Comparison of ENCODE assay signal across 21 mouse cellular contexts in the genomic region with DNA sequence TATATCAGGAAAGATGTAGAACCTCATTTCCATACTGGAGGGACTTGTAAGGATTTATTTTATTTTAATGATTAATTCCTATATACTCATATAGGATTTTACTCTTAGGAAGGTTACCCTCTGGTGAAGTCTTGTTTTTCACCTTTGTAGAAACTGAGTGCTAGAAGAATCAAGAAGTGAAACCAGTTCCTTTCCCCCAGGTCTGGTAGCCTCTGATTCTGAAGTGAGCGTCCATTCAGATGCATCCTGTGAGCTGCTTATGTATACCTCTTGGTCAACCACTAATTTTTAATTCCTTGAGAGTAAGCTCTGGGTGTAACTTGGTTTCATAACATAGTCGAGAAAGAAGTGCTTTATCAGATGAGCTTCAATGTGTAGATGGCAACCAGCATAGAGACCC.
DNase-seq lines count a peak whose midpoint lies in the region; ATAC-seq and TF ChIP-seq lines count a peak whose summit lies in the region.
"Had no signal": no experiment of that assay in that cellular context is flagged by ENCODE, and none has a peak within 500 bp of the region (broad histone marks: within the 10 kb centered on the region; RNA-seq: fewer than 3 reads in every experiment).

No protein-coding gene starts in this region.

- DNase-seq in A20 (ENCODE audit: low read depth, low spot score), result peak; percentile 63
- DNase-seq in splenic B cell, adult 2 months (ENCODE audit: low read depth, low spot score), result peak; percentile 39
- DNase-seq in left cerebral cortex, adult 2 months (ENCODE audit: extremely low spot score in 1 of 2, low spot score in 2 of 2), result no peak
- DNase-seq: adrenal gland, adult 8-10 months; adrenal gland, postnatal 14 days; adrenal gland, postnatal 36 days; cerebellum, adult 11-12 months; cerebellum, adult 2 months; cerebellum, adult 9-10 months; cerebellum, postnatal 10 days; cerebellum, postnatal 25 days; forebrain, postnatal 0 days had no signal

- no peak for TF ChIP-seq CTCF in left cerebral cortex, adult 2 months (IDR thresholded peaks at IDR 0.05)

- H3K4me3 ChIP-seq in hindbrain, embryonic 16.5 days (ENCODE audit: low read length), result no peak overlapping the region
- H3K4me3 ChIP-seq in left cerebral cortex, adult 2 months, result no peak overlapping the region
- H3K4me3 ChIP-seq: embryonic facial prominence, embryonic 10.5 days; embryonic facial prominence, embryonic 12.5 days; forebrain, embryonic 13.5 days; forebrain, embryonic 15.5 days had no signal

- no peaks in the 10 kb centered on the region for H3K27me3 ChIP-seq in splenic B cell, adult 2 months (ENCODE audit: control insufficient read depth, insufficient read depth, low read length, poor library complexity, severe bottlenecking)
- H3K27me3 ChIP-seq in hindbrain, embryonic 16.5 days (replicated peaks; ENCODE audit: control insufficient read depth, insufficient read depth, low read length), result no peaks in the 10 kb centered on the region
- H3K27me3 ChIP-seq: embryonic facial prominence, embryonic 12.5 days; forebrain, embryonic 13.5 days; forebrain, embryonic 15.5 days; Patski had no signal

- H3K27ac ChIP-seq in hindbrain, embryonic 16.5 days (ENCODE audit: low read depth, low read length), result no peak overlapping the region
- no peak overlapping the region for H3K27ac ChIP-seq in left cerebral cortex, adult 2 months
- H3K27ac ChIP-seq: embryonic facial prominence, embryonic 10.5 days; embryonic facial prominence, embryonic 12.5 days; forebrain, embryonic 13.5 days; forebrain, embryonic 15.5 days had no signal

- WGBS in hindbrain, embryonic 16.5 days, result 94% methylated on average over 2 of the region's 2 CpGs

- H3K9me3 ChIP-seq in hindbrain, embryonic 16.5 days (ENCODE audit: control insufficient read depth, low read length), result no peaks in the 10 kb centered on the region
- H3K9me3 ChIP-seq: embryonic facial prominence, embryonic 10.5 days; embryonic facial prominence, embryonic 12.5 days; forebrain, embryonic 13.5 days; forebrain, embryonic 15.5 days; G1E had no signal

- H3K36me3 ChIP-seq in splenic B cell, adult 2 months (ENCODE audit: control insufficient read depth, insufficient read depth, low read length, poor library complexity, severe bottlenecking), result no peaks in the 10 kb centered on the region
- H3K36me3 ChIP-seq in hindbrain, embryonic 16.5 days (ENCODE audit: control insufficient read depth, insufficient read depth, low read length), result no peaks in the 10 kb centered on the region; the same call in 1 of the 2 replicates
- H3K36me3 ChIP-seq: embryonic facial prominence, embryonic 12.5 days had no signal

- no peak overlapping the region for H3K4me2 ChIP-seq in hindbrain, embryonic 16.5 days (ENCODE audit: low read length)
- H3K4me2 ChIP-seq: embryonic facial prominence, embryonic 12.5 days; forebrain, embryonic 13.5 days; forebrain, embryonic 15.5 days had no signal

- no peak overlapping the region for H3K9ac ChIP-seq in hindbrain, embryonic 16.5 days (ENCODE audit: low read depth, low read length)
- H3K9ac ChIP-seq: embryonic facial prominence, embryonic 12.5 days; forebrain, embryonic 13.5 days; forebrain, embryonic 15.5 days; forebrain, postnatal 0 days had no signal

- no peaks in the 10 kb centered on the region; the same call in 1 of the 2 replicates for H3K4me1 ChIP-seq in hindbrain, embryonic 16.5 days (ENCODE audit: control insufficient read depth, insufficient read depth, low read depth, low read length)
- H3K4me1 ChIP-seq: embryonic facial prominence, embryonic 10.5 days; embryonic facial prominence, embryonic 12.5 days; forebrain, embryonic 13.5 days; forebrain, embryonic 15.5 days had no signal

- intact Hi-C loops in left cerebral cortex, adult 2 months (cut with DNase I), result no loop called here

- 0 out of 2 replicates have a peak, but pooled peaks have one; percentile 34 for ATAC-seq in common myeloid progenitor, adult 5-6 weeks (replicated peaks; ENCODE audit: low read depth, poor library complexity, severe bottlenecking)
- no peak for ATAC-seq in hindbrain, embryonic 16.5 days
- ATAC-seq: activated CD4-positive, CD25-positive, alpha-beta regulatory T cell, adult 4 months; forebrain, embryonic 13.5 days; forebrain, embryonic 15.5 days; forebrain, postnatal 0 days; Patski had no signal

Comparison
In these comparisons a context has a peak if more than half of its experiments do, and no peak if none do; other contexts are left out.
1. DNase-seq: peak in A20 (single experiment) and splenic B cell, adult 2 months (single experiment); none in left cerebral cortex, adult 2 months (0 of 2).